Mouse (Mus musculus) CH12.LX (cell line): ENCODE measurements around the gene Aldh1b1. TPM values are rescaled to one million over a fixed set of nuclear protein-coding genes. Genes with fewer than 3 reads are reported as not detected.

Source experiments
- DNase-seq: peaks from one replicate; pipeline ENCODE4 v3.0.0-alpha.2; 2013; ENCODE audit errors: extremely low read depth
- H3K27ac ChIP-seq: 2 replicates; pipeline ENCODE4 v1.5.1; 2012; ENCODE audit warnings: low read depth, mild to moderate bottlenecking, control low read depth, moderate library complexity; ENCODE audit not compliant: insufficient read depth
- H3K27me3 ChIP-seq: replicated peaks from 2 replicates; pipeline ENCODE3; 2012; ENCODE audit warnings: inconsistent platforms
- H3K36me3 ChIP-seq, 2 experiments: replicated peaks in 1 of 2; 2 replicates each; pipeline versions ENCODE3 to v1.6.1; 2012; ENCODE audit warnings: inconsistent platforms in 1 of 2, low read length in 1 of 2, mild to moderate bottlenecking in 1 of 2, mixed read lengths in 1 of 2, moderate library complexity in 1 of 2; ENCODE audit not compliant: control insufficient read depth in 1 of 2, insufficient read depth in 1 of 2
- H3K4me1 ChIP-seq, 2 experiments: 2 replicates each; pipeline ENCODE4 v1.6.1; 2012; ENCODE audit warnings: inconsistent platforms in 1 of 2, moderate library complexity in 1 of 2; ENCODE audit not compliant: insufficient read depth in 2 of 2, control insufficient read depth in 1 of 2
- H3K4me2 ChIP-seq: 2 replicates; pipeline ENCODE4 v1.6.1; 2012; ENCODE audit warnings: low read depth, mild to moderate bottlenecking, control low read depth; ENCODE audit not compliant: poor library complexity, insufficient read depth, severe bottlenecking
- H3K4me3 ChIP-seq, 3 experiments: fragments of 150-350 bp in 1 of 3; sonication (generic) in 1 of 3; replicated peaks in 1 of 3; 2 replicates each; pipeline versions ENCODE3 to v1.5.1; 2011 to 2012; ENCODE audit warnings: low read depth in 2 of 3, low read length in 2 of 3, mild to moderate bottlenecking in 2 of 3, moderate library complexity in 2 of 3, control low read depth in 1 of 3, improper control_type of control experiment in 1 of 3, inconsistent platforms in 1 of 3, mixed read lengths in 1 of 3; ENCODE audit not compliant: poor library complexity in 1 of 3
- H3K79me2 ChIP-seq: replicated peaks from 2 replicates; pipeline ENCODE4 v1.6.1; 2012; ENCODE audit warnings: mild to moderate bottlenecking, moderate library complexity; ENCODE audit not compliant: control insufficient read depth, poor library complexity, insufficient read depth, severe bottlenecking; ENCODE audit errors: extremely low read depth
- H3K9ac ChIP-seq: 2 replicates; pipeline ENCODE4 v1.6.1; 2012; ENCODE audit warnings: low read depth, mild to moderate bottlenecking, control low read depth, moderate library complexity; ENCODE audit not compliant: insufficient read depth
- H3K9me3 ChIP-seq: replicated peaks from 2 replicates; pipeline ENCODE3; 2012; ENCODE audit warnings: low read length, inconsistent platforms, mixed read lengths
- BHLHE40 ChIP-seq: IDR thresholded peaks from 2 replicates; pipeline ENCODE4 v1.6.1; 2011; ENCODE audit warnings: mild to moderate bottlenecking, low read depth, low read length, improper control_type of control experiment
- CHD2 ChIP-seq: IDR thresholded peaks from 2 replicates; pipeline ENCODE4 v1.6.1; 2011; ENCODE audit warnings: low read length, improper control_type of control experiment
- EP300 ChIP-seq: IDR thresholded peaks from 2 replicates; pipeline ENCODE4 v1.6.1; 2011; ENCODE audit warnings: low read length, improper control_type of control experiment
- ETS1 ChIP-seq: conservative IDR thresholded peaks from 2 replicates; pipeline ENCODE4 v1.6.1; 2012; ENCODE audit warnings: low read depth, mild to moderate bottlenecking, inconsistent platforms, low read length, improper control_type of control experiment, moderate library complexity
- GABPA ChIP-seq: IDR thresholded peaks from 2 replicates; pipeline ENCODE4 v1.6.1; 2012; ENCODE audit warnings: low read depth, low read length, improper control_type of control experiment, inconsistent platforms; ENCODE audit not compliant: insufficient replicate concordance
- HCFC1 ChIP-seq: IDR thresholded peaks from 2 replicates; pipeline ENCODE4 v1.6.1; 2012; ENCODE audit warnings: low read depth, mild to moderate bottlenecking, inconsistent platforms, low read length, improper control_type of control experiment
- IRF4 ChIP-seq: IDR thresholded peaks from 2 replicates; pipeline ENCODE4 v1.6.1; 2014; ENCODE audit warnings: low read depth, mild to moderate bottlenecking, inconsistent platforms, low read length, improper control_type of control experiment
- MAFK ChIP-seq: IDR thresholded peaks from 2 replicates; pipeline ENCODE4 v1.6.1; 2011; ENCODE audit warnings: low read length, improper control_type of control experiment; ENCODE audit not compliant: insufficient replicate concordance
- MEF2A ChIP-seq: IDR thresholded peaks from 2 replicates; pipeline ENCODE4 v1.6.1; 2014; ENCODE audit warnings: low read depth, mild to moderate bottlenecking, inconsistent platforms, low read length, improper control_type of control experiment, borderline replicate concordance
- MXI1 ChIP-seq: IDR thresholded peaks from 2 replicates; pipeline ENCODE4 v1.6.1; 2011; ENCODE audit warnings: mild to moderate bottlenecking, low read depth, low read length, improper control_type of control experiment
- MYC ChIP-seq: IDR thresholded peaks from 2 replicates; pipeline ENCODE4 v1.6.1; 2011; ENCODE audit warnings: low read depth, mild to moderate bottlenecking, improper control_type of control experiment, low read length
- POLR2A ChIP-seq: IDR thresholded peaks from 2 replicates; pipeline ENCODE4 v1.6.1; 2011; ENCODE audit warnings: low read depth, mild to moderate bottlenecking, improper control_type of control experiment, low read length
- POLR2AphosphoS2 ChIP-seq: IDR thresholded peaks from 2 replicates; pipeline ENCODE4 v1.6.1; 2011; ENCODE audit warnings: low read depth, low read length, improper control_type of control experiment
- RAD21 ChIP-seq: IDR thresholded peaks from 2 replicates; pipeline ENCODE4 v1.6.1; 2011; ENCODE audit warnings: low read depth, mild to moderate bottlenecking, low read length, improper control_type of control experiment, moderate library complexity
- SIN3A ChIP-seq: IDR thresholded peaks from 2 replicates; pipeline ENCODE4 v1.6.1; 2012; ENCODE audit warnings: low read length, improper control_type of control experiment, inconsistent platforms
- SMC3 ChIP-seq: IDR thresholded peaks from 2 replicates; pipeline ENCODE4 v1.6.1; 2011; ENCODE audit warnings: low read depth, low read length, improper control_type of control experiment
- TCF12 ChIP-seq: IDR thresholded peaks from 2 replicates; pipeline ENCODE4 v1.6.1; 2014; ENCODE audit warnings: low read depth, mild to moderate bottlenecking, inconsistent platforms, low read length, improper control_type of control experiment
- UBTF ChIP-seq: IDR thresholded peaks from 2 replicates; pipeline ENCODE4 v1.6.1; 2012; ENCODE audit warnings: low read depth, mild to moderate bottlenecking, inconsistent platforms, low read length, improper control_type of control experiment, moderate library complexity
- USF1 ChIP-seq: IDR thresholded peaks from 2 replicates; pipeline ENCODE4 v1.6.1; 2014; ENCODE audit warnings: low read depth, mild to moderate bottlenecking, inconsistent platforms, low read length, improper control_type of control experiment
- ZC3H11A ChIP-seq: IDR thresholded peaks from 2 replicates; pipeline ENCODE4 v1.6.1; 2012; ENCODE audit warnings: low read depth, mild to moderate bottlenecking, inconsistent platforms, low read length, improper control_type of control experiment
- ZMIZ1 ChIP-seq: IDR thresholded peaks from 2 replicates; pipeline ENCODE4 v1.6.1; 2012; ENCODE audit warnings: low read depth, mild to moderate bottlenecking, inconsistent platforms, low read length, improper control_type of control experiment
- dilution Hi-C: fragments of 300-500 bp; cut with MboI; formaldehyde crosslinking; loops from 2 replicates; pipeline ENCODE4 v1.14.3; 2020; ENCODE audit warnings: low sequenced_read_pairs; ENCODE audit not compliant: extremely low pct_unique_long_range_greater_than_20kb, extremely low pct_ligation_motif_present
- in situ Hi-C: fragments of 300-500 bp; cut with MboI; formaldehyde crosslinking; loops from 3 replicates; pipeline ENCODE4 v1.14.3; 2019; ENCODE audit warnings: low sequenced_read_pairs, low pct_ligation_motif_present, low pct_unique_long_range_greater_than_20kb, mixed read lengths
- polyA plus RNA-seq: library from polyadenylated mRNA; unstranded; fragments of >175 nt; gene quantifications from 2 replicates; pipeline ENCODE4 v1.2.1, GENCODE M21; 2012; ENCODE audit warnings: low read depth; ENCODE audit not compliant: insufficient read length
- total RNA-seq, 2 experiments: library from RNA; depleted of rRNA; stranded (reverse); fragments of 300-350 nt in 1 of 2; fragments of >200 nt in 1 of 2; gene quantifications; 2 replicates each; pipeline ENCODE4 v1.2.3; 2012 to 2014

Gene Aldh1b1
- total and polyA plus RNA-seq, 3 experiments, result 4.9 to 8.3 (median 6.4) TPM

- Histone ChIP-seq H3K4me3 (no peak overlapping the region), H3K9me3 (no peaks in the 10 kb centered on the region), H3K36me3 (no peaks in the 10 kb centered on the region), H3K79me2 (no peaks in the 10 kb centered on the region), H3K4me2 (no peak overlapping the region), H3K27ac (no peak overlapping the region), H3K27me3 (no peaks in the 10 kb centered on the region), H3K9ac (no peak overlapping the region), H3K4me1 (no peaks in the 10 kb centered on the region)
- dilution Hi-C loops (no loop called here), in situ Hi-C loops (loop anchor here (25.0 kb wide), 1 partner anchor 499 kb away; the partner anchor contains the start of gene Trmt10b)
- DNase-seq, result no peak
- TF ChIP-seq SMC3 (no peak), USF1 (no peak)
Observed at GRCm38 (mm10) chr4:45786674-45787073, 12.1 kb upstream of the Aldh1b1 start.

DNA sequence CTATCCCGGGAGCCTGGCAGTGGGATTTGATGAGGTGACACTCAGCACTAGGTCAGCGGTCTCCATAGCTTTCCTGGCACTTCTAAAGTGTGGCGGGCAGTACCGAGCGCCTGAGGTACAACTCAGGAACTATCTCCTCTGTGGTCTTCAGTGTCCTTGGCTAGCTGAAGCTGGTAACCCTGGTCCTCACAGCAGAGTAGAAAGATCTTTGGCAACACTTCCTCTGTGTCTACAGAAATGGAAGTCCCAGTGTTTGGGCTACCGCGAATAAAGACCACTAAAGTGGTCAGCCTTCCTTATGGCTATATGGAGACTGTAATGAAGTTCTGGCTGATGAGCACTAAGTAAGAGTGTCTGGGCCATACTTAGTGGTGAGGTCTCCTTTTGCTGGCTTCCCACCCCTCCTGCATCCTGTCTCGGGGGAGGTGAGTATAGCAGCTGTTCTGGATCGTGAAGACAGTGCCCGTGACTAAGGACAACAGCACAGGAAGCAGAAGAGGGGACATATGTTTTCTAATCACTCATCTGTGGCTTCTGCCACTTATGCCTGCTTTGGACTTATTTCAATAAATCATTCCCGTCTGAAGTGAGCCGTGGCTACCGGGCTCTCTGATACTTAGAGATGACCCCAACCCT lies 10.3 kb upstream of the Aldh1b1 start:
- DNase-seq, result no peak
- dilution Hi-C loops (no loop called here), in situ Hi-C loops (loop anchor here (25.0 kb wide), 1 partner anchor 501 kb away; the partner anchor contains the start of gene Trmt10b)
- TF ChIP-seq MAFK, result no peak
- no peak for TF ChIP-seq ETS1
- no peak for TF ChIP-seq TCF12
- no peak for TF ChIP-seq RAD21
- H3K36me3 ChIP-seq, result no peaks in the 10 kb centered on the region
- peaks cover 3% of the 10 kb centered on the region for H3K27me3 ChIP-seq
- no peak overlapping the region for H3K27ac ChIP-seq
- no peak overlapping the region for H3K4me3 ChIP-seq
- no peaks in the 10 kb centered on the region for H3K9me3 ChIP-seq
- no peak overlapping the region for H3K9ac ChIP-seq
- H3K79me2 ChIP-seq, result no peaks in the 10 kb centered on the region
- H3K4me2 ChIP-seq, result no peak overlapping the region
- no peaks in the 10 kb centered on the region for H3K4me1 ChIP-seq

DNA sequence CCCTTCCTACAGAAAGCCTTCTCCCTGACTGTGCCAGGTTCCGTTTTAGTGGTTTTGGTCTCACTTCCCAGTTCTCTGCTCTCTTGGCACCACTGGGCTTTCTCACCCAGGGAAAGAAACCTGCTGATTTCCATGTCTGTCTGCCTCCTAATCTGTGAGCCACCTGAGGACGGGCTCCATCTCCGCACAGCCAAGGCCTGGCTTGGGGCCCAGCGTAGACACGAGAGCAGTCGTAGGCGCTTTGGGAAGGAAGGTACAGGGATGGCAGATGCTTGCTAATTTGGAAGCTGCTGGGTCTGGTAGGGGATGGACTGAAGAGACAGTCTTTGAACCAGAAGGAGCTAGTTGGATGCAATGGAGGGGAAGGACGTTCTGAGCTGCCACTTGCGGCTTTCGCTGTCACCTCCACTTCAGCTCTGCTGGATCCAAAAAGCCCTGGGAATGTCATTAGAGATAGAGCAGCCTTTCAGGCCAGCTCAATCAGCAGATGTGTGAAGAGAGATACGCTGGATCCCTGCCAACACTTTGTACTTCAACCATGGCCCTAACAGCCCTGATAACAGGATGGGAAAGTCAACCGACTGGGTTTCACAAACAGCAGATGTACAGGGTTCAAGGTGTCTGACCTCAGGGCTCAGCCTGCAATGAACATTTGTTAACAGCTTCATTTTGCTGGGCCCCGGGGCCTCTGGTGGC lies 9.4 kb upstream of the Aldh1b1 start:
- Histone ChIP-seq H3K79me2 (no peaks in the 10 kb centered on the region), H3K9ac (no peak overlapping the region), H3K4me2 (no peak overlapping the region), H3K36me3 (no peaks in the 10 kb centered on the region), H3K27me3 (peaks cover 3% of the 10 kb centered on the region), H3K27ac (no peak overlapping the region), H3K9me3 (no peaks in the 10 kb centered on the region), H3K4me3 (no peak overlapping the region), H3K4me1 (no peaks in the 10 kb centered on the region)
- dilution Hi-C loops (no loop called here), in situ Hi-C loops (loop anchor here (25.0 kb wide), 1 partner anchor 502 kb away; the partner anchor contains the start of gene Trmt10b)
- TF ChIP-seq POLR2A (no peak), CHD2 (no peak), GABPA (no peak), BHLHE40 (no peak), MXI1 (no peak), ZMIZ1 (no peak), MEF2A (no peak), ZC3H11A (no peak), SIN3A (no peak), MYC (no peak), IRF4 (no peak), POLR2AphosphoS2 (no peak), EP300 (no peak), HCFC1 (no peak), UBTF (no peak)
- DNase-seq, result no peak
